Comparison of ENCODE assay signal across 8 mouse cellular contexts in the genomic region with DNA sequence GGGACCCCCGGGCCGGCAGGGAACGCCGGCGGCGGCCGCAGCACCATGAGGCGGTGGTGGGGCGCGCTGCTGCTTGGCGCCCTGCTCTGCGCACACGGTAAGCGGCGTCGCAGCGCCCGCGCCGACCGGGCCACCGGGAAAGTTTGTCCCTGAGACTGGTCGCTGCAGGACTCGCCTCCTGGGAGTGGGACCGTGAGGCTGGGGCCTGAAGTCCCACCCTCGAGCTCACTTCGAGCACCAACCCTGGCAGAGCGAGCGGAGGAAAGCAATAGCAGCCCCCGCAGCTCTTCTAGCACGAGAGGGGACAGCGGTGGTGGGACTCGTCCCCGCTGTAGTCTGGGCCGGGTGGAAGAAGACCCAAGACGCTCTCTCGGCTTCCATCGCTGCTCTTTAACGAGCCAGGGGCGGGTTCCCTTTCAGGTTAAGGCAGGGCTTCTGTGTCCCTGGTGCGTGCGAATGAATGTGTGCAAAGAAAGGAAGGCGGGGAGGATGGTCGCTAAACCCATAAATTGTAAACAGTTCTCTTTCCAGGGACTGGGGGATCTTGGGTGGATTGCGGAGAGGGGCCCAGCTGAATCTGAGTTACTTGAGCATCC. TPM values are rescaled to one million over a fixed set of nuclear protein-coding genes. Genes with fewer than 3 reads are reported as not detected.
A peak's percentile ranks its signal among the peaks of the same experiment; 100 is the strongest.
DNase-seq lines count a peak whose midpoint lies in the region; ATAC-seq and TF ChIP-seq lines count a peak whose summit lies in the region.

No protein-coding gene starts in this region.

- 0 out of 2 replicates have a peak, but pooled peaks have one; percentile 6 for TF ChIP-seq CTCF in forebrain, postnatal 0 days (IDR thresholded peaks at IDR 0.05; ENCODE audit: low read depth)
- no peak for TF ChIP-seq CTCF in midbrain, postnatal 0 days (IDR thresholded peaks at IDR 0.05)

- peak; percentile 50 for ATAC-seq in forebrain, postnatal 0 days
- peak; percentile 47; the same call in 1 of the 2 replicates for ATAC-seq in midbrain, postnatal 0 days (ENCODE audit: low FRiP score)

- H3K4me3 ChIP-seq in forebrain, postnatal 0 days (ENCODE audit: low read depth, low read length), result peak overlapping the region; percentile 54
- H3K4me3 ChIP-seq in limb, embryonic 10.5 days, result peak overlapping the region; percentile 91
- peak overlapping the region; percentile 66 for H3K4me3 ChIP-seq in midbrain, postnatal 0 days (ENCODE audit: low read depth, low read length)

- peak; percentile 23 for DNase-seq in ovary, postnatal 14 days (ENCODE audit: low spot score)
- no peak for DNase-seq in ovary, adult 18-20 months (ENCODE audit: low spot score)
- peak; percentile 37 to 40 for DNase-seq in adrenal gland, postnatal 36 days
- peak; percentile 39 for DNase-seq in forebrain, postnatal 0 days
- peak; percentile 83 for DNase-seq in limb, embryonic 10.5 days (ENCODE audit: low spot score)
- no peak for DNase-seq in midbrain, postnatal 0 days (ENCODE audit: low spot score)
- DNase-seq in urinary bladder, postnatal 4 days (ENCODE audit: low spot score in 2 of 2), result no peak
- DNase-seq in left cerebral cortex, adult 18-20 months (ENCODE audit: low spot score in 2 of 2), result no peak

- H3K4me2 ChIP-seq in forebrain, postnatal 0 days (ENCODE audit: low read depth), result peak overlapping the region; percentile 99
- peak overlapping the region; percentile 99 for H3K4me2 ChIP-seq in midbrain, postnatal 0 days (ENCODE audit: low read depth, low read length, poor library complexity, severe bottlenecking)

- H3K9me3 ChIP-seq in forebrain, postnatal 0 days (ENCODE audit: low read length), result no peaks in the 10 kb centered on the region
- H3K9me3 ChIP-seq in limb, embryonic 10.5 days (replicated peaks), result no peaks in the 10 kb centered on the region
- no peaks in the 10 kb centered on the region for H3K9me3 ChIP-seq in midbrain, postnatal 0 days (ENCODE audit: low read length)

- WGBS in forebrain, postnatal 0 days, result 2% methylated on average over 43 of the region's 45 CpGs
- WGBS in limb, embryonic 10.5 days, result under 1% methylated on average over 45 of the region's 45 CpGs
- under 1% methylated on average over 41 of the region's 45 CpGs for WGBS in midbrain, postnatal 0 days

- no peaks in the 10 kb centered on the region for H3K27me3 ChIP-seq in forebrain, postnatal 0 days (ENCODE audit: insufficient read depth, low read length)
- H3K27me3 ChIP-seq in limb, embryonic 10.5 days (ENCODE audit: low read depth, poor library complexity, severe bottlenecking), result no peaks in the 10 kb centered on the region
- peaks cover 4% of the 10 kb centered on the region; the same call in 1 of the 2 replicates for H3K27me3 ChIP-seq in midbrain, postnatal 0 days (ENCODE audit: insufficient read depth, low read length)

- no peaks in the 10 kb centered on the region for H3K36me3 ChIP-seq in forebrain, postnatal 0 days (ENCODE audit: insufficient read depth)
- H3K36me3 ChIP-seq in limb, embryonic 10.5 days, result peaks cover 6% of the 10 kb centered on the region; the same call in 1 of the 2 replicates
- H3K36me3 ChIP-seq in midbrain, postnatal 0 days (ENCODE audit: insufficient read depth, low read length), result no peaks in the 10 kb centered on the region

- peaks cover 6% of the 10 kb centered on the region; the same call in 1 of the 2 replicates for H3K4me1 ChIP-seq in forebrain, postnatal 0 days (ENCODE audit: insufficient read depth)
- peaks cover 59% of the 10 kb centered on the region for H3K4me1 ChIP-seq in limb, embryonic 10.5 days
- H3K4me1 ChIP-seq in midbrain, postnatal 0 days (ENCODE audit: insufficient read depth, low read length), result peaks cover 9% of the 10 kb centered on the region; the same call in 1 of the 2 replicates

- peak overlapping the region; percentile 35 for H3K27ac ChIP-seq in forebrain, postnatal 0 days (ENCODE audit: low read depth, low read length)
- H3K27ac ChIP-seq in limb, embryonic 10.5 days, result peak overlapping the region; percentile 96
- peak overlapping the region; percentile 51; the same call in 1 of the 2 replicates for H3K27ac ChIP-seq in midbrain, postnatal 0 days (ENCODE audit: low read depth, low read length)

- H3K9ac ChIP-seq in forebrain, postnatal 0 days, result peak overlapping the region; percentile 51
- peak overlapping the region; percentile 61 for H3K9ac ChIP-seq in midbrain, postnatal 0 days (replicated peaks; ENCODE audit: low read length, poor library complexity, severe bottlenecking)

RNA-seq across cellular contexts. Expression of a gene that starts 0.4 kb away (rescaled TPM):
- total RNA-seq in adrenal gland, postnatal 36 days (2021), result 1 to 10 TPM; 4.3 to 4.8 TPM
- total RNA-seq in forebrain, postnatal 0 days (2014; rRNA removed), result 12.0 and 13.7 TPM in 2 replicates
- 2.8 and 4.1 TPM in 2 replicates for polyA plus RNA-seq in forebrain, postnatal 0 days (2015; fragmentation: Nextera tagmentation; extraction: Ambion mirVana)
- polyA plus RNA-seq in limb, embryonic 10.5 days (2016; fragmentation: Nextera tagmentation; extraction: Ambion mirVana), result 6.5 and 6.9 TPM in 2 replicates
- 17.1 and 19.2 TPM in 2 replicates for total RNA-seq in midbrain, postnatal 0 days (2014; rRNA removed)
- polyA plus RNA-seq in midbrain, postnatal 0 days (2015; fragmentation: Nextera tagmentation; extraction: Ambion mirVana), result 3.4 TPM in 2 replicates
- 10 to 100 TPM; 21.0 to 23.1 TPM for total RNA-seq in left cerebral cortex, adult 18-20 months (2021)

RNA-seq across cellular contexts. Expression of a gene that starts 13.2 kb away (rescaled TPM):
- total RNA-seq in adrenal gland, postnatal 36 days (2021), result 10 to 100 TPM; 19.3 TPM
- 127 and 147 TPM in 2 replicates for total RNA-seq in forebrain, postnatal 0 days (2014; rRNA removed)
- 165 and 182 TPM in 2 replicates for polyA plus RNA-seq in forebrain, postnatal 0 days (2015; fragmentation: Nextera tagmentation; extraction: Ambion mirVana)
- polyA plus RNA-seq in limb, embryonic 10.5 days (2016; fragmentation: Nextera tagmentation; extraction: Ambion mirVana), result 63.9 and 78.3 TPM in 2 replicates
- 146 and 158 TPM in 2 replicates for total RNA-seq in midbrain, postnatal 0 days (2014; rRNA removed)
- polyA plus RNA-seq in midbrain, postnatal 0 days (2015; fragmentation: Nextera tagmentation; extraction: Ambion mirVana), result 171 and 172 TPM in 2 replicates
- total RNA-seq in left cerebral cortex, adult 18-20 months (2021), result 100 to 1,000 TPM in 1 of 2 experiments, 10 to 100 TPM in 1; 92.1 to 103 TPM

Comparison
In these comparisons a context has a peak if more than half of its experiments do, and no peak if none do; other contexts are left out.
1. DNase-seq: peak in ovary, postnatal 14 days (single experiment), adrenal gland, postnatal 36 days (2 of 2), forebrain, postnatal 0 days (single experiment) and limb, embryonic 10.5 days (single experiment); none in ovary, adult 18-20 months (single experiment), midbrain, postnatal 0 days (single experiment), urinary bladder, postnatal 4 days (0 of 2) and left cerebral cortex, adult 18-20 months (0 of 2).
2. H3K27ac ChIP-seq: peak in every context shown above with its lines; median percentile 96 in limb, embryonic 10.5 days; 51 in midbrain, postnatal 0 days; 35 in forebrain, postnatal 0 days.
3. Peak in every context shown above with its lines, with median percentiles within 50 percentile points of each other: H3K4me3 ChIP-seq.